Mouse (Mus musculus) heart, adult 18-20 months (tissue): Measurements from ENCODE around the gene Ppm1l. TPM values are rescaled to one million over a fixed set of nuclear protein-coding genes. Genes with fewer than 3 reads are reported as not detected.

Source experiments
- DNase-seq, 2 experiments: peaks; one replicate each; pipeline ENCODE4 v3.0.0; 2021 to 2022; ENCODE audit warnings: mixed read lengths in 1 of 2
- total RNA-seq, 2 experiments: library from RNA; stranded (reverse); gene quantifications; 2 replicates each; pipeline ENCODE4 v1.2.3; 2021

Gene Ppm1l
- total RNA-seq, 2 experiments from 2014 or later, result 29.2 TPM

DNA sequence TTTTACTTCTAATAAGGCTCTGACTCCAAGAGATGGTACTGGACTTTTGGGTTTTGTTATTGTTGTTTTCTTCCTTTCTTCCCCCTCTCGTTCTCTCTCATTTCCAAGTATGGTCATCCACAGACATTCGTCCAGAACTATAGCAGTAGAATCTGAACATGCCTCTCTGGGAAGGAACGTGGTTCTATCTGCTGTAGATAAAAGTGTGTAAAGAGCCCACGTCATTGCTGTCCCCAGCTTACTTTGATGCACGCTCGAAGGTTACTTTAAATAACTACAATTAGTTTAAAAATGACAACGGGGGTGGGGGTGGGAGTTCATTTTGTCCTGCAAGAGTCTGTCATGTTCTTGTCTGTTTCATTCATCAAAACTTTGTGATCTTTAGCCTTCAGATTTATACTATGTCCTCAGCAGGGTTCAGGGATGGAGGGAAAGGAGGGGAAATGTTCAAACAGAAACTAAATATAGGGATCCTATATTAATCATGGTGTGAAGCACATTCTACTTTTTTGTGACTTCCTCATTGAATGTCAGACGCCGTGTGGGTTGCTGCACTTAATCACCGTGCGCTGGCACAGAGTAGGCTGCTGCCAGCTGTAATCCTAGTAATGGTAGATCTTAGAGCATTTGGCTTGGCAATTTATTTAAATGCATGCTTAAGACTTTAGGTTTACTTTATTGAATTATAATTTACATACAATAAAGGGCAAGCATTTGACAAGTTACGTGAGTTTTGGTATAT is 122.3 kb downstream of the Ppm1l start:
- DNase-seq, result no peak

DNA sequence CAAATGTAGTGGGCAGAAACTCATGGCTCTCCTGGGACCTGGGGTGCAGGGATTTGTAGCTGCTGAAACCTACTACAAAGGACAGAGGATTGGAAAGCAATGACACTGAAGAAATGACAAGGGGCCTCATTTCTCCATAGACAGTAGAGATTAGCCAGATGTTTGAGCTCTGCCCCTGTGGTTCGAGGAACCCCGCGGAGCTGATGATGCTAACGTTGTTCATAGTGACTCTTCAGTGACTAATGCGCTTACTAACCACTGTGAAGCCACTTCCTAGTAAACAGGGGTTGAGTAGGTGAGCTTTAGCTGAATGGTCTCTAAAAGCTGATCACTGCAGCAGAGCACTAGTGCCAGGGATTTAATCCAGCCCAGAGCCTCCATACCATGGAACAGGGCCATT is 124.1 kb downstream of the Ppm1l start:
- DNase-seq, result no peak

DNA sequence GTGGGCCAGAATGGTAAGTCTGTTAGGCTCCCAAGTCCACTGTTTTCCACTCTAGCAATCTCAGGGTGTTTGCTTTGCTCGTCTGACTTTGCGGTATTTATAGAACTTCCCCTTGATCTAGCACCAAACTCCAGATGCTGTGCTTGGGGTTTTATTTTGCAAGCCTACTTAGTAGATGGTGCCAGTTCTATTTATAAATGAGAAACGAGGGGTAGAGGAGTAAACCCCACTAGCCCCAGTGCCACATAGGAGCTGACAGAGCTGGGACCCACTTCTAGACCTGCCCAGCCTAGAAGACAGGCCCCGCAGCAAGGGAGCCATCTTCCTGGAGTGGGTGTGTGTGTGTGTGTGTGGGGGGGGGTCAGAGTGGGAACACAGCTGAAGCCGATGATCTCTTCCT is 130.3 kb downstream of the Ppm1l start:
- DNase-seq, result peak; percentile 31 to 33

DNA sequence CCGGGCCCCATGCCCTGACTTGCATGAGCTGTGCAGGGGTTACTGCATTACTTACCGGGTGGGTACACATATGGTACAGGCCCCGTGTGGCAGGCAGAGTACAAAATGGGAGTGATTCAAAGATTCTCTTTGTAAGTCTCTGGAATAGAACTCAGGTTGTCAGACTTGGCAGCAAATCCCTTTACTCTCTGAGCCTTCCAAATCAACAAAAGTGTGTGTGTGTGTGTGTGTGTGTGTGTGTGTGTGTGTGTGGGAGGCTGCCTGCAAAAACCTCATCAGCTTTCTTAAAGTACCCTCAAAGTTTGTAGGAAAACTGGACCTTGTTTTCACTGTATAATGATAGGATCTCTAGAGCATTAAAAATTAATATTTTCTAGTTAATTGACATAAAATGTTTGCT is 132.4 kb downstream of the Ppm1l start:
- no peak for DNase-seq

DNA sequence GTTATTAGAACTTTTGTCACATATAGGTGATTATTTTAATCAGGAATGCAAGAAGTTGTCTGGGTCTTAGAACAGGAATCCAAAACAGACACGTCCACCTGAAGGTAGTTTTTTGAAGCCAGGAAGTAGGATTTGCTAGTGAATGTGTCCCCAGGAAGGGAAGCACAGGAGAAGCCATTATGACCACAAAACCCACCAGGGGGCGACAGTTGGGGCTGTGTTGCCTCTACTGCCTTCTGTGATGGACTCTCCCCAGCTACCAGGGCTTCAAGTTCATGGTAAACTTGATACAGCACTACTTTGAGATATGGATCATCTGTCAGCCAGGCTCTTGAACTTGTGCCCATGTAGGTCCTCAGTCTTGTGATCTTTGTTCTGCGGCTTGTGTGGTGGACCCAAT is 137.7 kb downstream of the Ppm1l start:
- DNase-seq, result no peak

DNA sequence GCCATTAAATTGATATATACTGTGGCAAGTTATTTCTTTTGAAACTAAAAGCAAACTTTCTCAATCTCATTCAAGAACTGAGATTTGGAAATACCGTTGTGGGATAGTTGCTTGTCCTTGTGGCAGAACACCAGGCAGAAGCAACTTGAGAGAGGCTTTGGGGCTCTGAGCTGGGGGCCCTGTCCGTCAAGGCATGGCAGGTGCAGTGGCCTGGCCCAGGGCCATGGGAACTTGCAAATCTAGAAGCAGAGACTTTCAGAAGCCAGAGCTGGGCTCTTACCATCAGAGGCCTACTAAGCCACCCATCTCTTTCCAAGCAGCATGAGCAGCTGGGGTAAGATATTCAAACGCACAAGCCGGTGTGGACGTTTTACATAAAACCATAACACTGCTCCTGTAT is 139.4 kb downstream of the Ppm1l start:
- no peak for DNase-seq

DNA sequence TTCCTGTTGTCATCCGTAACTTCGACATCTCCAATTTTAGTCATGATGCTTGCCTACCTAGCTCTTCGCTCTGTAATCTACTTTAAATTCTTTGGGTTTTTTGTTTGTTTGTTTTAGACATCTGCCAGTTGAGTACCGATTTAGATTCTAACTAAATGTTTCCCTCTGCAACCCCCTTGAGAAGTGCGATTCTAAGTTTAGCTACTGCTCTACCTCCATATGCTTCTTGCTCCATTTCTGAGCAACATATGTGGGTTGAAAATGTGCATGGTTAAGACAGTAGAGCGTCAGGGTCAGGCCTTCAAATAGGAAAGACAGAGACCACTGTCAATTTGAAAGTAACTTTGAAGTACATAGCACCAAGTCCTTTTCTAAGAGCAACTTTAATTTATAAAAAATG is 142.1 kb downstream of the Ppm1l start:
- DNase-seq, result no peak

DNA sequence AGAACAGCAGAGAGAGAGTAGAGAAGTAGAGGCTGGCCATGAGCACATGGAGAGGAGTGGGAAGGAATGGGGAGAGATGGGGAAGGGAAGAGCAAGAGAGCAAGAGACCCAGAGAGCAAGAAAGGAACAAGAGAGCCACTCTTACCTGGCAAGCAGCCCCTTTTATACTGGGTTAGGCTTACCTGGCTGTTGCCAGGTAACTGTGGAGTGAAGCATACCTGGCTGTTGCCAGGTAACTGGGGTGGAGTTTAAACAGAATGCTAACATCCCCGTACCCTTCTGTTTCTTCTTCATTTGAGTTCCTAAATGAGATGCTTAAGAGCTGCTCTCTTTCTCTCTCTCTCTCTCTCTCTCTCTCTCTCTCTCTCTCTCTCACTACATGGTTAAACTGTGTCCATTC is 145.3 kb downstream of the Ppm1l start:
- DNase-seq, result no peak

DNA sequence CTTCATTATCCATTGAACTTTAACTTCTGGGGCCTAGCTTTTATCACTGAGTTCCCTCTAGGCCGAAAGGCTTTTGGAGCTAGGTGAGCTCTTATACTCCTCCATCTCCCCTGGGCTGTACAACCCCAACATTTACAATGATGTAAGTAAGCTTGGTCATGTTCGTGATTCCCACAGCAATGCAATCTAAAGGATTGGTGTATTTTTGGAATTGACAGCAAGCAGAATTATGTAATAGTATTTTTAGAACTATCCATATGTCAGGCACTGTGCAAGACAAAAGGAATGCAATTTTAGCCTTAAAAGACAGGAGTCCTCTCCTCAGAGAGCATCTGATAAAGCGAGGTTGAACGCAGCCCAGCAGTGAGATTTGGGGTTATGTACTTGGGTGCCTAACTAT is 149.1 kb downstream of the Ppm1l start:
- DNase-seq, result no peak

DNA sequence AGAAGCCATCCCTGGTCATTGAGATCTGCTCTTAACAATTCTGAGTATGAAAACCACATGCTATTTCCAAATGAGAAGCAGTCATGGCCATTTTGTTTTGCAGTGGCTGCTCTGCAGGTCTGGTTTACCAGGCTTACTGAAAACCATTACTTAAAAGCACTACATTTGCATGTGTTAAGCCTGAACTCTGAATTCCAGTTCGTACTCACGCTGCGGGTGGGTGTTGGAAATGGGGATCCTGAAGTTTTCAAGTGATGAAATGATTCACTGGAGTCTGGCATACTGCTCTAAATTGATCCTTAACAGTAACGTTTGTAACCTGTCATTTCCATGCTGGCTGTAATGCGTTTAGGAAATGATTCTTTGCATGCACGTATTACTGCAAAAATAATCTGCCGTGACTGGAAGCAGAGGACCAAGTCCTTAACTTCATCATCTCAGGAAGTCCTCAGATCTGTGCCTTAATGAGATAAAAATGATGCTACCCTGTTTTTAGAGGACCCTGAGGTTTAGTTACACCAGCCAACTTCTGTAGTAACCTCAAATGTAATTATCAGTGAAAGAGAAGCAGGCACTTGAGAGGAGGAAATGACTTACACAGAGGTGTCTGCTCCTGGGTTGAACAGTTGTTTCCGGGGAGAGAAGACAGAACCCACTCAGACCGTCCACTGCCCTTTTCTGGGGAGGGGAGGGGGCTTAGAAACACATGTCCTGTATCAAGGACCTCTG is 151.8 kb downstream of the Ppm1l start:
- DNase-seq, result no peak

DNA sequence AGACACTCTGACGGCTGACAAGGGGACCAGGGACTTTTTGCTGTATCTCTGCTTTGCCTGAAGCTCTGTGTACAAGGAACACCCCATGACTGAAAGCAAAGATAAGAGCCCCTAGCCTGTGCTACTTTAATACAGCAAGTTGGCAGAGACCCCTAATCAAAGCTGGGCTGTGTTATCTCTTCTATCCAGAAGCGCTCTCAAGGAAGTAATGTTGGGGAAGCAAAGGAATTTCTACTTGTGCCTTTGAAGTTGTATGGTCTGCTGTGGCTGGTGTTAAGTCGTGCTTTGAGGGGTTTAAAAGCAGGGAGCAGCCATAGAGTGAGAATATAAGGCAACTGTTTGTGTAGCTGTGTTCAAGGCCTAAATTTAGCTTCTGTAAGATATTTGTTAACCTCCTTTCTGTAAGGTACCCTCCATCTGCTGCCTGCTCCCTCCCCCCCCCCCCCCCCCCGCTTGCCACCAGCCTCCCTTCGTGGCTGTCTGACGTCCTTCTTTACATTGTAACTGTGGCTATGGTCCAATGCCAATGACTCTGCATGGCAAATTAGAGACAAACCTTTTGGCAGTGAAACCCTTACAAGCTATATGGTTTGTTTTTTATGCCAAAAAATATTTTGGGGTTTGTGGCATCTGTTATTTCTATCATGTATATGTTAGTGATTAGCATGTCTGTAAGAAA is 152.9 kb downstream of the Ppm1l start:
- DNase-seq, result no peak

DNA sequence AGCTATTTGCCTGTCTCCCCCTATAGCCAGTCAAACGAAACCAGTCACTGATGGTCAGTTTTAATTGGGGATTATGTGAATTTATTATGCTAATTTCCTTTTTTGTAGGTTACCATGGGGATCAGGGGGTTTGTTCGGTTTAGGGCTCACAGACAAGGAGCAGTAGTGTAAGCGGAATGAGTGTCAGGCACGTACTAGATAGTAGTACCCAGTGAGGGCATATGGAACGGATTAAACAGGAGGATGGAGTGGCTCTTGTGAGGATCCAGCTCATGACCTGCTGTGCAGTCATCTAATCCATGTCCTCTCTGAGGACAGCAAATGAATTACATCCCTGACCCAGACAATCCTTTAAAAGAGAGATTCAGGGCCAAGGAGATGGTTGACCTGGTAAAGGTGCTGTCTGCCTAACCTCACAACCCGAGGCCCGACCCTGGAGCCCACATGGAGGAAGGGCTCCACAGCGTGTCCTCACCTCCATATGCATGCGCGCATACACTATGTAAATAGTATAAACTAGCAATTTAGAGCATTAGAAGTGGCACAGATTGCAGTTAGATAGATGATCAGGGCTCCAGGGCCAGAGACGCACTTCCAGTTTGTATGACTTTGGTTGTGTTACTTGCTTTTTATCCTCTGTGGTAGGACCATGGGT is 153.6 kb downstream of the Ppm1l start:
- no peak for DNase-seq

DNA sequence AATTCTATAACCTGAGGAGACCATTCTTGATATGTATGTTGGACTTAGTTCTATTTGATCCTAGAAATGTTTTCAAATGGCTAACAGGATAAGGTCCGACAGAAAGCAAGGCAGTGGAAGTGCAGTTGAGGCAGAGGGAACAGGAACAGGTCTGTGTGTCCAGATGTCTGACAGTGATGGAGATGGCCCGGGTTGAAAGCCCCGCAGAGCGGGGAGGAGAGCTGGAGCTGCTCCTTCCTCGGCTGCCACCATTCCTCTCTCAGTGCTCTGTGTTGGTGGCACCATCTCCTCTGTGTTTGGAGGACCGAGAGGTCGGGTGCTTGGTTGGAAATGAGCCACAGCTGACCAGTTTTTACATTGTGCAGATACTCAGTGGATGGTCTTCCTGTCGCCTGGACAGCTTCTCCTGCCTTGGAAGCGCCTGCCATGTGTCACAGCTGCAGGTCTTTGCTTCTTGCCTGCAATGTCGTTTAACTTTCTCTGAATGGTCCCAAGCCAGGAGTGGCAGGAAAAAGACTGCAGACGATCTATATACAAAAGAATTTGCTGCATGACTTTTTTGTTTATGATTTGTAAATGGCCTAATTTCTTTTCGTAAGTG is 159.3 kb downstream of the Ppm1l start:
- DNase-seq, result no peak

DNA sequence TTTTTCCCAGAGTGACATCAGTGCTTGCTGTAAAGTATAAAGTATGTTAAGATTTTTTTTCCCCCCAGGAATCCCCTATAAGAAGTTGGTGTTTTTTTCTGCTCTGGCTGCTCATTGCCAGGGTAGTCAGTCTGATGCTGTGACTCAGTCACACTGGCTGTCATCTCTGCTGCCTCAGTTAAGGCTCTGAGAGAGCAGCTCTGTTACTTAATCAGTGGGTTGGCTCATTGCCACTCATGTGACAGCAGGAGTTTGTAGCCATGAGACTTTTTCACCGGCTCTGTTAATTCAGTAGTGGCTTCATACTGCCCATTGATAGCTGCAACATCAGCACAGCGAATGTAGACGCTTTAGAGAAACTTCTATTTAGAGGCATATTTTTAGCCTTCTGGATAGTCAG is 163.3 kb downstream of the Ppm1l start:
- peak; percentile 31 to 45 for DNase-seq

DNA sequence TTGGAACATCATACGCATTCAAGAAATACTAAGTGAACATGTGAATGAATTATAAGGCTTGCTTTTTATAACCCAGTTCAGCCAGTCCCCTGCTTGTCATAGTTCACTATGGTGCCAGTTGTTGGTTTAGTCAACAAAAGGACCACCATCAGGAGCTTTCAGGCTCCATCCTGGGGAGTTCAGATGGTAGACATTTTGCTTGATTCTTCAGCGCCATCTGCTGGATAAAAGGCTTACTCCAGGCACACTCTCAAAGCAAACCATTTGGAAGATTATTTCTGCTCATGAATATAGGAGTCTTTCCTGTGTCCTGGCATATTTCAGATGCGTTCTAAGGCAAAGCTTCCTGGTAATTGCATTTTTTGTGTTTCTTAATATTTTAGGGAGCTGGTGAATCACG is 165.2 kb downstream of the Ppm1l start:
- DNase-seq, result peak; percentile 46 to 84

DNA sequence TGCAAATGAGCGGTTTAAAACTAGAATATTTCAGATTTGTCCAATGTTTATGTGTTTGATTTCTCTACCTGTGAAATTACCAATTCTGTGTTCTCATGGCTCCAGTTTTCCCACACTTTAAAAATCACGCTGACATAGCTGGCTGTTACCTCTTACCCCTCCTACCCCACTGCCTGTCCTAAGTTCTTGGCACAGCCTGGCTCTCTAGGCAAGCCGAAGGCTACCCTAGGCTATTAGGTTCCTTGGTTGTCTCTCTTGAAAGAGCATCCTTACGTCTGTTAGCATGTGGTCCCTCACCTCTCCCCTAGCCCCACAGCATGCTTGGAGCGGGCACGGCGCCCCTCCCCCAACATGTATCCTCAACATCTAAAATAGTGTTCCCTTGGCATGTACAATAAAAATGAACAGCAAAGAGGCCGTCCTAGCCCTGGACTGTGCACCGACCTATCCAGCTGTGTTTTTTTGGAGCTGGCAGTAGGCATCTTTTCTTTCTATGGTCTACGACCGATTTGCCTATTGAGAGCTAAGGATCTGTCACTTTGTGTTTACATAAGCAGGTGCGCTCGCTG is 167.4 kb downstream of the Ppm1l start:
- no peak for DNase-seq

DNA sequence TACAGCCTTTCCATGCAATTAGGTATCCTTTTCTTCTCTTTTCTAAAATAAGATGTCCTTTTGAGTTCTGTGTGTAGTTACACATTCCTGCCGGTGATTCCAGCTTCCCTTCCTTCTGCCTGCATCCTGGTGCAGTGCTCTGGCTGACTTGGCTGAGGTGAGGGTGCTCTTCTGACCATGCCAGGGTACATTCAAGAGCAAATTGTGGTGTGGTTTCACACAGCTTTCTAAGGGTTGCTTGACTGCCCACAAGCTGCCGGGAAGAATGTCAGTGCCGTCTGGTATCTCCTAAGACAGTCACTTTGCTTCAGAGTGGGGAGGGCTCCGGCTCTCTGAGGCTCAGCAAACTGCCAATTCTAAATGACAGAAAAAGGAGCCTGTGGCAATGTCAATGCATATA is 167.9 kb downstream of the Ppm1l start:
- DNase-seq, result no peak

DNA sequence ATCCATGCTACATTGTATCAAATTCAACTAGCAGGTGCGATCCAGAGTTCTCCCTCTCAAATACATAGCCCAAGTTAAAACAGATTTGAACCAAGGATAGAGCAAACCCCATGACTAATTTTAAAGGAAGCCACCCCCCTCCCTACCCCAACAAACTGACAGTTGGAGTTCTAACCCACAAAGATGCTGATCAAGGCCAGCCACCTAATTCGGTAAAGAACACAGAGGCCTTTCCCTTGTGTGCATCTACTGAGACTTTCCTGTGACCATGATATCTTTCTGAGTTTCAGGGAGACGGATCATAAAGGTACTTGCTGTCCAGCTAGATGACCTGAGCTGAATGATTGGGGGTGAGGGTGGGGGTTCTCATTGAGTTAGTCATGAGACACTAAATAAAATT is 168.7 kb downstream of the Ppm1l start:
- no peak for DNase-seq

DNA sequence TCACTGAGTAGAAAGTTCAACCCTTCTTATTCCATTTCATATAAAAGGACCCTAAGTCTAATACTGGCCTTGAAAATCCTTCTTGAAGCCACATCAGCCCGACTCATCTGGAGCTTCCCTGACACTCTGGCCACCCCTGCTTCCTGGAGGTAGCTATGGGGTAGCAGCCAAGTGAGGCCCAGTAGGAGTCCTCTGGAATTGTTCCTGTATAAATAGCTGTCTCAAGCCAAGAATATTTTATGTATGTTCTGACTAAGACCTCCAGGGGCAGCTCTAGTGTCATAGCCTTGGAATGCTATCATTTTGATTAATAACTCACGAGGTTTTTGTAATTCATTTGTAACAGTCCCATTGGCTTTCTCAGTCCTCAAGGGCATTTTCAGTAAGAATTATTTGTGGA is 169.1 kb downstream of the Ppm1l start:
- no peak for DNase-seq

DNA sequence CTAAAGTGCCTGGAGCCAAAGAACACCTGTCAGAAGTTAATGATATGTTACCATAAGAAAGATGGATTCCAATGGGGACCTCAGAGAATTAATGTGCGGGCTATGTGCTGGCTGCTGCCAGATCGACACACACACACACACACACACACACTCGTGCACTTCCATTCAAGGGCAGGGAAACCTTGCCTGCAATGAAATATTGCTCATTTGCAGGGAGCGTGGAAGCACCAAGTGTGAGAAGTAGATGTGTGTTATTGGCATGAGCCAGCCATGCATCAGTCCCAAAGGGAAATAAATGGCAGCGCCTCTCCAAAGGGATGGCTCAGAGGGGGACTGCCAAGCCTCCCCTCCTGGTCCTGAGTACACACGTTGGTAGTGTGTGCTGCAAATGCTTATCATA is 170.8 kb downstream of the Ppm1l start:
- DNase-seq, result no peak

DNA sequence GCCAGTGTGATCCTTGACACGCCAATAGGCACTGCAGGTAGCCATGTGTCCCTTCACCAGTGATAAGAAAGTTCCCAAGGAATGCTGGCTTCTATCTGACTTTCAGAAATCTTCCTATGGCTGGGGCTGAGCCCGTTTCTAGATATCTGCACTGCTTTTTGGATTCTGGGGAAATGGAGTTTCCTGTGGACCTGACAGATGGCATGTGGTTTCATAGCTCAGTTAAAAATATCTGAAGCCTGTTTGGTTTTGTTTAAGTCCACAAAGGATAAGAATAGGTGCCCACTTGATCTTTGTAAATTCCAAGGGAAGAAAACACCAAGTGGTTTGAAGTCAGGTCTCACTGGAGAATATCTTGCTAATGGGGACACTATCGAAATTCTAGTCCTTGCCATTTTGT is 173.0 kb downstream of the Ppm1l start:
- no peak for DNase-seq
